13 mouse cellular contexts compared by ENCODE assay signal in genomic region chr2:5116856-5117532, GRCm38 (mm10). TPM values are rescaled to one million over a fixed set of nuclear protein-coding genes. Genes with fewer than 3 reads are reported as not detected.
DNase-seq lines count a peak whose midpoint lies in the region; ATAC-seq and TF ChIP-seq lines count a peak whose summit lies in the region.
"Had no signal": no experiment of that assay in that cellular context is flagged by ENCODE, and none has a peak within 500 bp of the region (broad histone marks: within the 10 kb centered on the region; RNA-seq: fewer than 3 reads in every experiment).

No protein-coding gene starts in this region.

- peak; percentile 36 to 52 for DNase-seq in right cerebral cortex, postnatal 10 days (ENCODE audit: low spot score in 2 of 2)
- no peak for DNase-seq in right cerebral cortex, postnatal 25 days
- DNase-seq in gastrocnemius, adult 2 months = no peak
- DNase-seq: adrenal gland, adult 2 months; cerebellum, adult 9-10 months had no signal

- no peaks in the 10 kb centered on the region for H3K27me3 ChIP-seq in hindbrain, embryonic 16.5 days (replicated peaks; ENCODE audit: control insufficient read depth, insufficient read depth, low read length)
- H3K27me3 ChIP-seq in kidney, embryonic 14.5 days (ENCODE audit: control insufficient read depth, insufficient read depth, low read length) = no peaks in the 10 kb centered on the region
- H3K27me3 ChIP-seq: lung, embryonic 15.5 days had no signal

- H3K4me3 ChIP-seq in embryonic fibroblast, embryonic 13.5 days (ENCODE audit: insufficient read depth, low read length) = no peak overlapping the region
- no peak overlapping the region for H3K4me3 ChIP-seq in hindbrain, embryonic 16.5 days (ENCODE audit: low read length)
- H3K4me3 ChIP-seq in kidney, embryonic 14.5 days (ENCODE audit: low read length) = no peak overlapping the region
- no peak overlapping the region for H3K4me3 ChIP-seq in gastrocnemius, adult 2 months
- H3K4me3 ChIP-seq: lung, embryonic 15.5 days; myocyte had no signal

- ATAC-seq in hindbrain, embryonic 16.5 days = peak; percentile 94
- no peak for ATAC-seq in erythroblast, adult 5-6 weeks (replicated peaks; ENCODE audit: low FRiP score, poor library complexity, severe bottlenecking)
- no peak for ATAC-seq in CD4-positive, CD25-positive, alpha-beta regulatory T cell, adult 4 months
- no peak for ATAC-seq in kidney, embryonic 14.5 days (ENCODE audit: low FRiP score, low TSS enrichment)

- H3K4me1 ChIP-seq in embryonic fibroblast, embryonic 13.5 days (ENCODE audit: control insufficient read depth, insufficient read depth, low read length) = peaks cover 6% of the 10 kb centered on the region; the same call in 1 of the 2 replicates
- peaks cover 9% of the 10 kb centered on the region for H3K4me1 ChIP-seq in hindbrain, embryonic 16.5 days (ENCODE audit: control insufficient read depth, insufficient read depth, low read depth, low read length)
- 0 out of 2 replicates have a peak, but pooled peaks cover 2% of the 10 kb centered on the region for H3K4me1 ChIP-seq in kidney, embryonic 14.5 days (ENCODE audit: control insufficient read depth, insufficient read depth, low read length)

- H3K9ac ChIP-seq in hindbrain, embryonic 16.5 days (ENCODE audit: low read depth, low read length) = no peak overlapping the region
- no peak overlapping the region for H3K9ac ChIP-seq in kidney, embryonic 14.5 days (ENCODE audit: low read depth, low read length)
- H3K9ac ChIP-seq: lung, embryonic 15.5 days had no signal

- no peaks in the 10 kb centered on the region for H3K36me3 ChIP-seq in hindbrain, embryonic 16.5 days (ENCODE audit: control insufficient read depth, insufficient read depth, low read length)
- no peaks in the 10 kb centered on the region for H3K36me3 ChIP-seq in kidney, embryonic 14.5 days (ENCODE audit: control insufficient read depth, insufficient read depth, low read length)
- H3K36me3 ChIP-seq: lung, embryonic 15.5 days had no signal

- no peak for TF ChIP-seq CTCF in embryonic fibroblast, embryonic 13.5 days (IDR thresholded peaks at IDR 0.05; ENCODE audit: borderline replicate concordance, insufficient read depth, low read length)
- no peak for TF ChIP-seq CTCF in gastrocnemius, adult 2 months (IDR thresholded peaks at IDR 0.05)

- no peaks in the 10 kb centered on the region for H3K9me3 ChIP-seq in hindbrain, embryonic 16.5 days (ENCODE audit: control insufficient read depth, low read length)
- no peaks in the 10 kb centered on the region for H3K9me3 ChIP-seq in kidney, embryonic 14.5 days (ENCODE audit: control insufficient read depth, low read length)
- H3K9me3 ChIP-seq: lung, embryonic 15.5 days had no signal

- H3K4me2 ChIP-seq in hindbrain, embryonic 16.5 days (ENCODE audit: low read length) = peak overlapping the region; percentile 18; the same call in 1 of the 2 replicates
- H3K4me2 ChIP-seq in kidney, embryonic 14.5 days (replicated peaks; ENCODE audit: low read depth, low read length) = no peak overlapping the region
- H3K4me2 ChIP-seq: lung, embryonic 15.5 days had no signal

- intact Hi-C loops in gastrocnemius, adult 2 months (cut with DNase I) = no loop called here

- no peak for TF ChIP-seq POLR2A in embryonic fibroblast, embryonic 13.5 days (IDR thresholded peaks at IDR 0.05; ENCODE audit: low read depth, low read length)

- H3K27ac ChIP-seq in embryonic fibroblast, embryonic 13.5 days (ENCODE audit: insufficient read depth, low read length) = peak overlapping the region; percentile 14; the same call in 1 of the 2 replicates
- H3K27ac ChIP-seq in hindbrain, embryonic 16.5 days (ENCODE audit: low read depth, low read length) = peak overlapping the region; percentile 57
- H3K27ac ChIP-seq in kidney, embryonic 14.5 days (ENCODE audit: low read depth, low read length) = no peak overlapping the region
- no peak overlapping the region for H3K27ac ChIP-seq in gastrocnemius, adult 2 months
- H3K27ac ChIP-seq: kidney, postnatal 0 days; lung, embryonic 15.5 days had no signal

- 18% methylated on average over 5 of the region's 5 CpGs for WGBS in hindbrain, embryonic 16.5 days
- WGBS in kidney, embryonic 14.5 days = 30% methylated on average over 5 of the region's 5 CpGs

RNA-seq across cellular contexts. Expression of gene Ccdc3, which starts 20.6 kb away (rescaled TPM):
- 3.4 and 11.5 TPM in 2 replicates for polyA plus RNA-seq in embryonic fibroblast, embryonic 13.5 days (2011; ENCODE audit: insufficient read length, low read depth, missing spikeins)
- 7.9 and 14.8 TPM in 2 replicates for polyA plus RNA-seq in hindbrain, embryonic 16.5 days (2015; fragmentation: Nextera tagmentation; extraction: Ambion mirVana)
- total RNA-seq in erythroblast, adult 5-6 weeks (2015; ENCODE audit: low replicate concordance) = not detected in 2 replicates
- total RNA-seq in erythroblast, adult 5-6 weeks (2017; ENCODE audit: low replicate concordance) = not detected in 2 replicates
- polyA plus RNA-seq in CD4-positive, CD25-positive, alpha-beta regulatory T cell, adult 4 months (2017; shearing (Covaris generic)) = not detected
- polyA plus RNA-seq in kidney, embryonic 14.5 days (2014; fragmentation: Nextera tagmentation; extraction: Ambion mirVana) = 6.7 and 12.4 TPM in 2 replicates
- 10 to 100 TPM in 1 of 2 experiments, 1 to 10 TPM in 1; 4.1 to 10.7 TPM for total RNA-seq in gastrocnemius, adult 2 months (2021)

RNA-seq across cellular contexts. Expression of gene Optn, which starts 53.1 kb away (rescaled TPM):
- polyA plus RNA-seq in embryonic fibroblast, embryonic 13.5 days (2011; ENCODE audit: insufficient read length, low read depth, missing spikeins) = 10.4 and 12.9 TPM in 2 replicates
- 27.3 and 33.1 TPM in 2 replicates for polyA plus RNA-seq in hindbrain, embryonic 16.5 days (2015; fragmentation: Nextera tagmentation; extraction: Ambion mirVana)
- total RNA-seq in erythroblast, adult 5-6 weeks (2015; ENCODE audit: low replicate concordance) = 111 and 123 TPM in 2 replicates
- total RNA-seq in erythroblast, adult 5-6 weeks (2017; ENCODE audit: low replicate concordance) = 325 and 443 TPM in 2 replicates
- polyA plus RNA-seq in CD4-positive, CD25-positive, alpha-beta regulatory T cell, adult 4 months (2017; shearing (Covaris generic)) = 1 to 10 TPM; 1.0 to 1.5 TPM
- 4.0 and 7.6 TPM in 2 replicates for polyA plus RNA-seq in kidney, embryonic 14.5 days (2014; fragmentation: Nextera tagmentation; extraction: Ambion mirVana)
- 10 to 100 TPM; 80.2 to 99.2 TPM for total RNA-seq in gastrocnemius, adult 2 months (2021)

Comparison
In these comparisons a context has a peak if more than half of its experiments do, and no peak if none do; other contexts are left out.
1. DNase-seq: peak in right cerebral cortex, postnatal 10 days (2 of 2); none in right cerebral cortex, postnatal 25 days (single experiment) and gastrocnemius, adult 2 months (single experiment).
2. H3K27ac ChIP-seq: peak in embryonic fibroblast, embryonic 13.5 days (single experiment) and hindbrain, embryonic 16.5 days (single experiment); none in kidney, embryonic 14.5 days (single experiment) and gastrocnemius, adult 2 months (single experiment).